Mouse (Mus musculus): ENCODE data around the gene Zc3h4. TPM values are rescaled to one million over a fixed set of nuclear protein-coding genes. Genes with fewer than 3 reads are reported as not detected.

Zc3h4 gene
- polyA plus RNA-seq (2015; fragmentation: Nextera tagmentation; extraction: Ambion mirVana), result 9.6 and 10.4 TPM in 2 replicates

GRCm38 (mm10) chr7:16400689-16401611 is at the start of gene Zc3h4:
Zc3h4 (plus strand) TSS chr7:16400910.
- Histone ChIP-seq H3K27ac (peak within 1 kb of the TSS; percentile 100), H3K9ac (ENCODE audit: low read depth, low read length) (peak within 1 kb of the TSS; percentile 99), H3K4me2 (ENCODE audit: low read length) (peak within 1 kb of the TSS; percentile 92), H3K9me3 (replicated peaks; ENCODE audit: low read length) (no peaks in the 10 kb centered on the region), H3K36me3 (ENCODE audit: insufficient read depth, low read length) (no peaks in the 10 kb centered on the region), H3K4me1 (replicated peaks; ENCODE audit: insufficient read depth, low read length) (peaks cover 30% of the 10 kb centered on the region), H3K4me3 (replicated peaks; ENCODE audit: low read depth, low read length) (peak within 1 kb of the TSS; percentile 83), H3K27me3 (ENCODE audit: insufficient read depth, low read length) (no peaks in the 10 kb centered on the region)
- peak; percentile 95 for DNase-seq (ENCODE audit: low spot score)
- TF ChIP-seq CTCF (IDR thresholded peaks at IDR 0.05; ENCODE audit: low read depth), result no peak; the same call in 1 of the 2 replicates
- WGBS, result under 1% methylated on average over 66 of the region's 85 CpGs
- ATAC-seq (replicated peaks; ENCODE audit: low FRiP score, low read depth), result peak; percentile 5

- Histone ChIP-seq H3K4me2 (ENCODE audit: low read length) (no peak overlapping the region), H3K27me3 (ENCODE audit: insufficient read depth, low read length) (no peaks in the 10 kb centered on the region), H3K36me3 (ENCODE audit: insufficient read depth, low read length) (peaks cover 34% of the 10 kb centered on the region), H3K4me3 (replicated peaks; ENCODE audit: low read depth, low read length) (no peak overlapping the region), H3K9ac (ENCODE audit: low read depth, low read length) (no peak overlapping the region), H3K27ac (no peak overlapping the region), H3K4me1 (replicated peaks; ENCODE audit: insufficient read depth, low read length) (no peaks in the 10 kb centered on the region), H3K9me3 (replicated peaks; ENCODE audit: low read length) (no peaks in the 10 kb centered on the region)
- 97% methylated on average over 3 of the region's 3 CpGs for WGBS
- ATAC-seq (replicated peaks; ENCODE audit: low FRiP score, low read depth) (no peak), DNase-seq (ENCODE audit: low spot score) (no peak)
- TF ChIP-seq CTCF (IDR thresholded peaks at IDR 0.05; ENCODE audit: low read depth), result no peak
These were observed 44.7 kb upstream of the Zc3h4 start for GRCm38 (mm10) chr7:16355854-16356594.

- H3K9me3 ChIP-seq (replicated peaks; ENCODE audit: low read length), result no peaks in the 10 kb centered on the region
- no peak for TF ChIP-seq CTCF (IDR thresholded peaks at IDR 0.05; ENCODE audit: low read depth)
- no peak overlapping the region for H3K27ac ChIP-seq
- H3K4me2 ChIP-seq (ENCODE audit: low read length), result no peak overlapping the region
- H3K36me3 ChIP-seq (ENCODE audit: insufficient read depth, low read length), result peaks cover 27% of the 10 kb centered on the region
- H3K4me3 ChIP-seq (replicated peaks; ENCODE audit: low read depth, low read length), result no peak overlapping the region
- no peaks in the 10 kb centered on the region for H3K27me3 ChIP-seq (ENCODE audit: insufficient read depth, low read length)
- WGBS, result 91% methylated on average over 3 of the region's 3 CpGs
- no peak for DNase-seq (ENCODE audit: low spot score)
- no peak for ATAC-seq (replicated peaks; ENCODE audit: low FRiP score, low read depth)
- no peaks in the 10 kb centered on the region for H3K4me1 ChIP-seq (replicated peaks; ENCODE audit: insufficient read depth, low read length)
- no peak overlapping the region for H3K9ac ChIP-seq (ENCODE audit: low read depth, low read length)
These were observed 43.1 kb upstream of the Zc3h4 start for GRCm38 (mm10) chr7:16357602-16358001.

- Histone ChIP-seq H3K4me2 (ENCODE audit: low read length) (no peak overlapping the region), H3K27me3 (ENCODE audit: insufficient read depth, low read length) (no peaks in the 10 kb centered on the region), H3K27ac (peak overlapping the region; percentile 58; the same call in 1 of the 2 replicates), H3K4me1 (replicated peaks; ENCODE audit: insufficient read depth, low read length) (no peaks in the 10 kb centered on the region), H3K9me3 (replicated peaks; ENCODE audit: low read length) (no peaks in the 10 kb centered on the region), H3K36me3 (ENCODE audit: insufficient read depth, low read length) (peaks cover 33% of the 10 kb centered on the region), H3K9ac (ENCODE audit: low read depth, low read length) (no peak overlapping the region), H3K4me3 (replicated peaks; ENCODE audit: low read depth, low read length) (no peak overlapping the region)
- 70% methylated on average over 1 of the region's 1 CpGs for WGBS
- DNase-seq (ENCODE audit: low spot score), result no peak
- TF ChIP-seq CTCF (IDR thresholded peaks at IDR 0.05; ENCODE audit: low read depth), result no peak
- no peak for ATAC-seq (replicated peaks; ENCODE audit: low FRiP score, low read depth)
These were observed 36.4 kb upstream of the Zc3h4 start for GRCm38 (mm10) chr7:16364319-16364718.

GRCm38 (mm10) chr7:16364901-16365500 is 35.7 kb upstream of the Zc3h4 start:
- H3K36me3 ChIP-seq (ENCODE audit: insufficient read depth, low read length), result peaks cover 33% of the 10 kb centered on the region
- H3K4me1 ChIP-seq (replicated peaks; ENCODE audit: insufficient read depth, low read length), result no peaks in the 10 kb centered on the region
- no peak for ATAC-seq (replicated peaks; ENCODE audit: low FRiP score, low read depth)
- no peaks in the 10 kb centered on the region for H3K9me3 ChIP-seq (replicated peaks; ENCODE audit: low read length)
- peak overlapping the region; percentile 58 for H3K27ac ChIP-seq
- no peak for DNase-seq (ENCODE audit: low spot score)
- no peak overlapping the region for H3K9ac ChIP-seq (ENCODE audit: low read depth, low read length)
- no peaks in the 10 kb centered on the region for H3K27me3 ChIP-seq (ENCODE audit: insufficient read depth, low read length)
- no peak overlapping the region for H3K4me2 ChIP-seq (ENCODE audit: low read length)
- TF ChIP-seq CTCF (IDR thresholded peaks at IDR 0.05; ENCODE audit: low read depth), result peak; percentile 1; the same call in 1 of the 2 replicates
- no peak overlapping the region for H3K4me3 ChIP-seq (replicated peaks; ENCODE audit: low read depth, low read length)
- WGBS, result 51% methylated on average over 4 of the region's 4 CpGs

GRCm38 (mm10) chr7:16366133-16366646 is 34.5 kb upstream of the Zc3h4 start:
- Histone ChIP-seq H3K27me3 (ENCODE audit: insufficient read depth, low read length) (no peaks in the 10 kb centered on the region), H3K4me1 (replicated peaks; ENCODE audit: insufficient read depth, low read length) (no peaks in the 10 kb centered on the region), H3K4me3 (replicated peaks; ENCODE audit: low read depth, low read length) (no peak overlapping the region), H3K4me2 (ENCODE audit: low read length) (no peak overlapping the region), H3K9me3 (replicated peaks; ENCODE audit: low read length) (no peaks in the 10 kb centered on the region), H3K9ac (ENCODE audit: low read depth, low read length) (no peak overlapping the region), H3K36me3 (ENCODE audit: insufficient read depth, low read length) (peaks cover 38% of the 10 kb centered on the region), H3K27ac (no peak overlapping the region)
- DNase-seq (ENCODE audit: low spot score), result no peak
- 50% methylated on average over 10 of the region's 10 CpGs for WGBS
- ATAC-seq (replicated peaks; ENCODE audit: low FRiP score, low read depth), result no peak
- TF ChIP-seq CTCF (IDR thresholded peaks at IDR 0.05; ENCODE audit: low read depth), result no peak

Data from kidney, postnatal 0 days (tissue).